Mouse (Mus musculus) C2C12 (cell line): ENCODE data around the gene Slc4a5.

ENCODE experiments used
- CEBPB ChIP-seq: IDR thresholded peaks from one replicate; pipeline ENCODE4 v1.6.1; 2011; ENCODE audit warnings: low read depth, mild to moderate bottlenecking, control low read depth, moderate library complexity
- CTCF ChIP-seq: IDR thresholded peaks from one replicate; pipeline ENCODE4 v1.5.1; 2011; ENCODE audit not compliant: control insufficient read depth, insufficient read depth, insufficient read length
- MYOD1 ChIP-seq: IDR thresholded peaks from one replicate; pipeline ENCODE4 v1.6.1; 2011; ENCODE audit warnings: low read depth; ENCODE audit not compliant: control insufficient read depth, insufficient read length
- USF1 ChIP-seq: IDR thresholded peaks from one replicate; pipeline ENCODE4 v1.6.1; 2011; ENCODE audit warnings: low read depth, mild to moderate bottlenecking, control low read depth, moderate library complexity

DNA sequence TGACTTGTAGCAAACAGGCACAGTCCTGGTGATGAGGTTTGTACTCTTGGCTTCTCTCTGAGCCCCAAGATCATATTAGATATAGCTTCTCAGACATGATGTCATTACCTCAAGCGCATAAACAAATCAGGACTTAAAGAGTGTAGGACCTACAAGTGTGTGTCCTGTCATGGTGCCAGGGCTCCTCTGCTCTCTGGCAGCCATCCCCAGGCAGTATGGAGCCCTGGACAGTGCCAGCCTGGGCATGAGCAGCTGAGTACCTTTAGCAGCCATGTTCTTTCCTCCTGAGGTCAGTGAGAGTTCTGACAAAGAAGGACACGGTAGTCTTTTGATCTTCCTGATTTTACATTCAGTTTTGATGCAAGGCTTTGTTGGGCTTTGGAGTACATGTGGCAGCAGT is 123.3 kb downstream of the Slc4a5 start:
- TF ChIP-seq CTCF (no peak), USF1 (no peak), CEBPB (no peak), MYOD1 (no peak)
